16 mouse cellular contexts compared by ENCODE assay signal in the genomic region with DNA sequence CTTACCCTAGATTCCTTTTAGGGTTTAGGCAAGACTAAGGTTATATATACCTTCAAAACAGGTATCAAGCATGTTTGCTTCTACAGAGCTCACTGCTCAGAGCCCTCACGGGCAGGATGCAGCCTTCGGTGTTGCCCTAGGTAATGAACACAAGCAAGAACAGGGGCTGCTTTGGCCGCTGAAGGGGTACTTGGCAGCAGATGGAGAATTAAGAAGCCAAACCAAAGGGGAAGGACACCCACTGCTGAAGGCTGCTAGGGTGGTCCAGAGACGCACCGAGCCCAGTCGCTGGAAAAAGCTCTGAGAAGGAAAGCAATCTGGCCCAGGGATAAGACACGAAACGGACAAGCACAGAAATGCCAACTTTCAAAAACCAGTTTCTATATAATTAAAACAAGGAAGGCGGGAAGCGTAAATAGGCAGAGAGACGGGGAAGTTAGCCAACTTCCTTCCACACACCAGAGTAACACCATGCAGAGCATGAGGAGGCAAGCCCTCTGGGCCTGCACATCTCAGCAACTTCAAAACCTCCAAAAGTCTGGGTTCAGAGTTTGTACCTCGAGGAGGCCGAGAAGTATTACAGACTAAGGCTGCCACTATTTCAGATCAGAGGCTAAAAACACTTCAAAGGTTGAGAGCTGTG. TPM values are rescaled to one million over a fixed set of nuclear protein-coding genes. Genes with fewer than 3 reads are reported as not detected.
DNase-seq lines count a peak whose midpoint lies in the region; ATAC-seq and TF ChIP-seq lines count a peak whose summit lies in the region.
"Had no signal": no experiment of that assay in that cellular context is flagged by ENCODE, and none has a peak within 500 bp of the region (broad histone marks: within the 10 kb centered on the region; RNA-seq: fewer than 3 reads in every experiment).

No protein-coding gene starts in this region.

- TF ChIP-seq POLR2A in bone marrow macrophage, adult 2 months (IDR thresholded peaks at IDR 0.05; ENCODE audit: borderline replicate concordance, low read depth, low read length) = no peak

- no peaks in the 10 kb centered on the region for H3K27me3 ChIP-seq in hindbrain, postnatal 0 days (ENCODE audit: insufficient read depth, low read length)
- H3K27me3 ChIP-seq in hindbrain, embryonic 16.5 days (replicated peaks; ENCODE audit: control insufficient read depth, insufficient read depth, low read length) = no peaks in the 10 kb centered on the region
- H3K27me3 ChIP-seq in limb, embryonic 15.5 days = no peaks in the 10 kb centered on the region
- H3K27me3 ChIP-seq in neural tube, embryonic 15.5 days (replicated peaks) = no peaks in the 10 kb centered on the region
- H3K27me3 ChIP-seq: CH12.LX; forebrain, embryonic 13.5 days; heart, embryonic 12.5 days; intestine, embryonic 15.5 days; midbrain, embryonic 13.5 days had no signal

- DNase-seq in cerebellum, adult 9-10 months = peak; percentile 14
- no peak for DNase-seq in cerebellum, postnatal 36 days
- DNase-seq in hindbrain, postnatal 0 days (ENCODE audit: low spot score) = no peak
- DNase-seq in B cell, adult 2 months = no peak
- DNase-seq: adrenal gland, postnatal 14 days; kidney, postnatal 25 days had no signal

- no peak overlapping the region for H3K4me2 ChIP-seq in hindbrain, postnatal 0 days (ENCODE audit: low read depth, low read length)
- no peak overlapping the region for H3K4me2 ChIP-seq in hindbrain, embryonic 16.5 days (ENCODE audit: low read length)
- no peak overlapping the region for H3K4me2 ChIP-seq in limb, embryonic 15.5 days
- no peak overlapping the region for H3K4me2 ChIP-seq in neural tube, embryonic 15.5 days
- H3K4me2 ChIP-seq: forebrain, embryonic 13.5 days; heart, embryonic 12.5 days; intestine, embryonic 15.5 days; liver, embryonic 11.5 days; midbrain, embryonic 13.5 days had no signal

- peaks cover 31% of the 10 kb centered on the region for H3K4me1 ChIP-seq in hindbrain, postnatal 0 days (ENCODE audit: insufficient read depth, low read length)
- peaks cover 49% of the 10 kb centered on the region for H3K4me1 ChIP-seq in hindbrain, embryonic 16.5 days (ENCODE audit: control insufficient read depth, insufficient read depth, low read depth, low read length)
- peaks cover 71% of the 10 kb centered on the region for H3K4me1 ChIP-seq in bone marrow macrophage, adult 2 months (ENCODE audit: control insufficient read depth, insufficient read depth, low read length)
- peaks cover 63% of the 10 kb centered on the region for H3K4me1 ChIP-seq in limb, embryonic 15.5 days
- peaks cover 80% of the 10 kb centered on the region for H3K4me1 ChIP-seq in neural tube, embryonic 15.5 days

- TF ChIP-seq CTCF in hindbrain, postnatal 0 days (IDR thresholded peaks at IDR 0.05; ENCODE audit: low read depth) = no peak
- no peak for TF ChIP-seq CTCF in bone marrow macrophage, adult 2 months (IDR thresholded peaks at IDR 0.05; ENCODE audit: low read depth, low read length)

- H3K4me3 ChIP-seq in hindbrain, postnatal 0 days (ENCODE audit: low read length) = no peak overlapping the region
- H3K4me3 ChIP-seq in hindbrain, embryonic 16.5 days (ENCODE audit: low read length) = no peak overlapping the region
- H3K4me3 ChIP-seq in bone marrow macrophage, adult 2 months (ENCODE audit: insufficient read depth, low read length) = peak overlapping the region; percentile 32; the same call in 1 of the 2 replicates
- H3K4me3 ChIP-seq in limb, embryonic 15.5 days = no peak overlapping the region
- H3K4me3 ChIP-seq in neural tube, embryonic 15.5 days (replicated peaks) = no peak overlapping the region
- H3K4me3 ChIP-seq: forebrain, embryonic 13.5 days; heart, embryonic 12.5 days; intestine, embryonic 15.5 days; midbrain, embryonic 13.5 days had no signal

- no peak overlapping the region for H3K9ac ChIP-seq in hindbrain, postnatal 0 days (replicated peaks; ENCODE audit: low read length)
- no peak overlapping the region for H3K9ac ChIP-seq in hindbrain, embryonic 16.5 days (ENCODE audit: low read depth, low read length)
- H3K9ac ChIP-seq in limb, embryonic 15.5 days = no peak overlapping the region
- no peak overlapping the region for H3K9ac ChIP-seq in neural tube, embryonic 15.5 days (replicated peaks)
- H3K9ac ChIP-seq: forebrain, embryonic 13.5 days; heart, embryonic 12.5 days; intestine, embryonic 15.5 days; midbrain, embryonic 13.5 days had no signal

- WGBS in hindbrain, postnatal 0 days = 41% methylated on average over 13 of the region's 13 CpGs
- 60% methylated on average over 13 of the region's 13 CpGs for WGBS in hindbrain, embryonic 16.5 days
- 40% methylated on average over 13 of the region's 13 CpGs for WGBS in limb, embryonic 15.5 days
- WGBS in neural tube, embryonic 15.5 days = 75% methylated on average over 13 of the region's 13 CpGs

- peaks cover 3% of the 10 kb centered on the region; the same call in 1 of the 2 replicates for H3K36me3 ChIP-seq in hindbrain, postnatal 0 days (ENCODE audit: insufficient read depth, low read length)
- H3K36me3 ChIP-seq in hindbrain, embryonic 16.5 days (ENCODE audit: control insufficient read depth, insufficient read depth, low read length) = peaks cover 2% of the 10 kb centered on the region
- peaks cover 12% of the 10 kb centered on the region for H3K36me3 ChIP-seq in limb, embryonic 15.5 days
- 0 out of 2 replicates have a peak, but pooled peaks cover under 1% of the 10 kb centered on the region for H3K36me3 ChIP-seq in neural tube, embryonic 15.5 days
- H3K36me3 ChIP-seq: intestine, embryonic 15.5 days had no signal

- H3K9me3 ChIP-seq in hindbrain, postnatal 0 days (ENCODE audit: low read length) = no peaks in the 10 kb centered on the region
- no peaks in the 10 kb centered on the region for H3K9me3 ChIP-seq in hindbrain, embryonic 16.5 days (ENCODE audit: control insufficient read depth, low read length)
- no peaks in the 10 kb centered on the region for H3K9me3 ChIP-seq in limb, embryonic 15.5 days
- H3K9me3 ChIP-seq in neural tube, embryonic 15.5 days (replicated peaks) = no peaks in the 10 kb centered on the region
- H3K9me3 ChIP-seq: forebrain, embryonic 13.5 days; heart, embryonic 12.5 days; intestine, embryonic 15.5 days; midbrain, embryonic 13.5 days had no signal

- peak; percentile 46; the same call in 1 of the 2 replicates for ATAC-seq in hindbrain, postnatal 0 days
- ATAC-seq in hindbrain, embryonic 16.5 days = no peak
- ATAC-seq in limb, embryonic 15.5 days (ENCODE audit: insufficient number of reproducible peaks, low FRiP score, low TSS enrichment, low read depth) = no peak
- no peak for ATAC-seq in neural tube, embryonic 15.5 days (ENCODE audit: low FRiP score)
- ATAC-seq: forebrain, embryonic 13.5 days; intestine, embryonic 15.5 days; midbrain, embryonic 13.5 days had no signal

- H3K27ac ChIP-seq in hindbrain, postnatal 0 days = no peak overlapping the region
- no peak overlapping the region for H3K27ac ChIP-seq in hindbrain, embryonic 16.5 days (ENCODE audit: low read depth, low read length)
- H3K27ac ChIP-seq in bone marrow macrophage, adult 2 months (ENCODE audit: insufficient read depth, low read depth, low read length) = peak overlapping the region; percentile 86
- peak overlapping the region; percentile 67 for H3K27ac ChIP-seq in limb, embryonic 15.5 days
- H3K27ac ChIP-seq in neural tube, embryonic 15.5 days (replicated peaks) = no peak overlapping the region
- H3K27ac ChIP-seq: forebrain, embryonic 13.5 days; intestine, embryonic 15.5 days; midbrain, embryonic 13.5 days had no signal

RNA-seq across cellular contexts. Expression of a gene that starts 18.6 kb away (rescaled TPM):
- total RNA-seq in hindbrain, postnatal 0 days (2014; rRNA removed) = 131 and 145 TPM in 2 replicates
- polyA plus RNA-seq in hindbrain, postnatal 0 days (2015; fragmentation: Nextera tagmentation; extraction: Ambion mirVana) = 50.6 and 52.8 TPM in 2 replicates
- 50.8 and 58.5 TPM in 2 replicates for polyA plus RNA-seq in hindbrain, embryonic 16.5 days (2015; fragmentation: Nextera tagmentation; extraction: Ambion mirVana)
- 12.6 and 14.5 TPM in 2 replicates for polyA plus RNA-seq in bone marrow macrophage, adult 2 months (2012; ENCODE audit: insufficient read depth, insufficient read length, missing spikeins)
- polyA plus RNA-seq in limb, embryonic 15.5 days (2015; fragmentation: Nextera tagmentation; extraction: Ambion mirVana) = 20.5 and 21.8 TPM in 2 replicates
- 43.3 and 53.7 TPM in 2 replicates for polyA plus RNA-seq in neural tube, embryonic 15.5 days (2015; fragmentation: Nextera tagmentation; extraction: Ambion mirVana)

Comparison
In these comparisons a context has a peak if more than half of its experiments do, and no peak if none do; other contexts are left out.
1. H3K27ac ChIP-seq: peak in bone marrow macrophage, adult 2 months (single experiment) and limb, embryonic 15.5 days (single experiment); none in hindbrain, postnatal 0 days (single experiment), hindbrain, embryonic 16.5 days (single experiment) and neural tube, embryonic 15.5 days (single experiment).